Mouse (Mus musculus) cerebellum, adult 2 months (tissue): Measurements from ENCODE around the gene Cmss1.

Experiments
- CTCF ChIP-seq: fragments of 200-500 bp; IDR thresholded peaks from 2 replicates; pipeline ENCODE4 v1.5.1; 2011; ENCODE audit warnings: low read depth, mild to moderate bottlenecking, control low read depth, low read length, moderate library complexity, borderline replicate concordance; ENCODE audit not compliant: insufficient read depth
- POLR2A ChIP-seq: fragments of 200-500 bp; IDR thresholded peaks from 2 replicates; pipeline ENCODE4 v1.6.1; 2011; ENCODE audit warnings: low read length, control low read depth, borderline replicate concordance; ENCODE audit not compliant: insufficient read depth

GRCm38 (mm10) chr16:57389566-57390251, 217.0 kb downstream of the Cmss1 start:
- TF ChIP-seq POLR2A, result no peak
- TF ChIP-seq CTCF, result no peak
